Mouse (Mus musculus) skeletal muscle tissue, adult 2 months (tissue): ENCODE measurements at regions not wholly inside any gene's neighbourhood (a gene's known extent, or its start where the extent isn't known, plus 50 kb on each side); places are given as distances from the start of the nearest gene placed in this dataset.
A peak's percentile ranks its signal among the peaks of the same experiment; 100 is the strongest.

ENCODE experiments used
- DNase-seq: peaks from one replicate; pipeline ENCODE4 v3.0.0-alpha.2; 2012; ENCODE audit warnings: low read depth, low spot score

- no peak for DNase-seq
Observed at GRCm38 (mm10) chr13:111939534-111940115, 130.8 kb upstream of the Map3k1 start.

- no peak for DNase-seq
Observed at GRCm38 (mm10) chr13:111940275-111940674, 131.5 kb upstream of the Map3k1 start.

- DNase-seq = peak; percentile 42
Observed at GRCm38 (mm10) chr13:111940796-111941513, 132.2 kb upstream of the Map3k1 start.

GRCm38 (mm10) chr13:111941946-111942345 lies 133.2 kb upstream of the Map3k1 start:
- no peak for DNase-seq

GRCm38 (mm10) chr13:111943392-111944088 lies 134.7 kb upstream of the Map3k1 start:
- DNase-seq = no peak

GRCm38 (mm10) chr13:111944089-111944406 lies 135.3 kb upstream of the Map3k1 start:
- no peak for DNase-seq

GRCm38 (mm10) chr13:111946271-111946670 lies 137.5 kb upstream of the Map3k1 start:
- DNase-seq = no peak

GRCm38 (mm10) chr13:111946811-111947210 lies 138.0 kb upstream of the Map3k1 start:
- DNase-seq = no peak

- DNase-seq = no peak
Observed at GRCm38 (mm10) chr13:111948395-111948794, 139.6 kb upstream of the Map3k1 start.

- DNase-seq = no peak
Observed at GRCm38 (mm10) chr13:111950042-111950441, 141.2 kb upstream of the Map3k1 start.

- DNase-seq = no peak
Observed at GRCm38 (mm10) chr13:111953860-111954519, 145.2 kb upstream of the Map3k1 start.

GRCm38 (mm10) chr13:111954520-111954884 lies 145.7 kb upstream of the Map3k1 start:
- peak; percentile 38 for DNase-seq

- no peak for DNase-seq
Observed at GRCm38 (mm10) chr13:111957118-111957517, 148.3 kb upstream of the Map3k1 start.

GRCm38 (mm10) chr13:111957674-111958273 lies 149.0 kb upstream of the Map3k1 start:
- no peak for DNase-seq

GRCm38 (mm10) chr13:111958421-111958820 lies 149.6 kb upstream of the Map3k1 start:
- DNase-seq = no peak

GRCm38 (mm10) chr13:111960036-111960435 lies 151.2 kb upstream of the Map3k1 start:
- no peak for DNase-seq

- no peak for DNase-seq
Observed at GRCm38 (mm10) chr13:111961423-111961822, 152.6 kb upstream of the Map3k1 start.

GRCm38 (mm10) chr13:111962155-111962554 lies 153.4 kb upstream of the Map3k1 start:
- DNase-seq = no peak

- DNase-seq = no peak
Observed at GRCm38 (mm10) chr13:111966113-111966512, 157.3 kb upstream of the Map3k1 start.

GRCm38 (mm10) chr13:111966627-111967026 lies 157.8 kb upstream of the Map3k1 start:
- DNase-seq = no peak

- DNase-seq = no peak
Observed at GRCm38 (mm10) chr13:111968197-111968596, 159.4 kb upstream of the Map3k1 start.

- no peak for DNase-seq
Observed at GRCm38 (mm10) chr13:111974282-111974681, 165.5 kb upstream of the Map3k1 start.
